Mouse (Mus musculus) C3H10T1/2 (cell line): ENCODE measurements around the gene Samhd1. TPM values are rescaled to one million over a fixed set of nuclear protein-coding genes. Genes with fewer than 3 reads are reported as not detected.

Source experiments
- polyA plus RNA-seq, 2 experiments: library from polyadenylated mRNA; unstranded; fragments of >200 nt; fragmentation: generic; extraction: Trizol; gene quantifications; one replicate each; pipeline ENCODE4 v1.2.1; 2012; ENCODE audit warnings: missing spikeins in 2 of 2

Gene Samhd1
- polyA plus RNA-seq: 10 to 100 TPM in 1 of 2 experiments, 1 to 10 TPM in 1; 6.4 to 24.3 TPM

DNA sequence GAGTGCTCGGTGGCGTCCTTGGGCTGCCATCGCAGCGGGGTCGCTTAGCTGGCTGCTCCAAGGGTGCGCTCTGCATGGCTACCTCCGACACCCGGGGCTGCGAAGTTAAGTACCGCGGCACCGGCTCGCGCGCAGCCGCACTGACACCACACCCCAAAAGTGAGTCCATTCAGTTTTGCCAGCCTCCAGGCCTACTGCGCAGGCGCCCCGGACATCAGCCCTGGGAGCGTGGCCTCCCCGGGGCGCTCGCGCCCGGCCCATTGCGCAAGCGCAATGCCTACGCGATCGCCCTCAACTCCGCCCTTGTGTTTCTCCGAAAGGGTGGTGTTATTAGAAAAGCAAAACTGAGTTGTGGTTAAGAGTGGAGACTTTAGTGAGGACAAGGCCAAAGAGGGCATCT is at the start of gene Samhd1:
Gene Samhd1, minus strand, starts transcription at position 252 of the 400 bp plus-strand sequence.

GRCm38 (mm10) chr2:157086796-157087195 is 48.3 kb downstream of the Samhd1 start, which contains the start of gene Tldc2:
Gene Tldc2, plus strand, starts transcription at chr2:157087055.

DNA sequence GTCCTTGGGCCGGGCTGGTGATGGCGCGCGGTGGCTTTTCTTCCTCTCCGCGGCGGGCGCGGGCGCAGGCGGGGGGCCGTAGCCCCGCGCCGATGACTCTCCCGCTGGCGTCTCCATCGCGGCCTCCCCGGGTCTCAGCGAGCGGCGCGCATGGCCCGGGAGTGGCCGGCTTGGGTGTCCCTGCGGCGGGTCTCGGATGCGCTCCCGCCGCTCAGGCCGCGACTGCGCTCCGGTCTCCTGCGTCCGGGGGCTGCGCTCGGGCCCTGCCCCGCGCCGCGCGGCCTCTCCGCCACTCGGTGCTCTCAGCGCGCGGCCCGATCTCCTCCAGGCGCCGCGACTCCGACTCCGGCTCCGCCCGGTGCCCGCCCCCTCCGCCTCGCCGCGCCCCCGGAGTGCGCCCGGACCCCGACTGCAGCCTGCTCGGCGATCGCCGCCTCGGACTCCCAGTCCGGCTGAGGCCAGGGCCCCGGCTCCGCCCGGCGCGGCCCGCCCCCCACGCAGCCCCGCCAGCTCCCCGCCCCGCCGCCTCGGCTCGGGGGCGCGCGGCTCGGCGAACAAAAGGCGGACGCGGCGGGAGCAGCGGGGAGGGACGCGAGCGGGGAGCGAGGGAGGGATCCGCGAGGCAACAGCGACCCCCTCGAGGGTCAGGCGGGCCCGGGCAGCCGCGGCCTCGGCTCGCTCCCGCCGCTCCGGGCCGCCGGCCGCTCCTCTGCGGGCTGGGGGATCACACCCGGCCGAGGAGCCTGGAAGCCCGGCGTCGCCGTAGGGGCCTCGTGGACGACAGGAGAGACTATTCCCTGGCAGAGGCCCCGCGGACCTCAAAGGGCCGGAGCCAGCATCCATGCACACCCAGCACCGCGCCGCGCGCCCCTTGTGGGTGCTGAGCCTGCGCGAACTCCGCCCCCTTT is 56.0 kb downstream of the Samhd1 start, which contains the start of gene Soga1:
Gene Soga1, minus strand, starts transcription at position 462 of the 908 bp plus-strand sequence.

Other genes starting within 250 kb of the Samhd1 start
- under 1 TPM; 0.37 to 0.57 TPM for gene Sla2, start 248.1 kb downstream of the Samhd1 start, polyA plus RNA-seq
- gene Ndrg3, start 143.2 kb downstream of the Samhd1 start, polyA plus RNA-seq: 10 to 100 TPM; 15.8 to 63.3 TPM
- 1 to 10 TPM; 1.4 to 8.6 TPM for gene Dsn1, start 128.1 kb downstream of the Samhd1 start, polyA plus RNA-seq
- gene Soga1, start 56.0 kb downstream of the Samhd1 start, polyA plus RNA-seq: 10 to 100 TPM in 1 of 2 experiments, 1 to 10 TPM in 1; 1.3 to 10.1 TPM
- gene Tldc2, start 48.2 kb downstream of the Samhd1 start, polyA plus RNA-seq: not detected
- 1 to 10 TPM in 1 of 2 experiments, under 1 TPM in 1; 0.69 to 1.8 TPM for gene Rbl1, start 69.3 kb upstream of the Samhd1 start, polyA plus RNA-seq
- 100 to 1,000 TPM; 123 to 216 TPM for gene Rpn2, start 143.8 kb upstream of the Samhd1 start, polyA plus RNA-seq
- gene Mroh8, start 144.3 kb upstream of the Samhd1 start, polyA plus RNA-seq: under 1 TPM; 0.06 to 0.11 TPM
- gene Ghrh, start 212.2 kb upstream of the Samhd1 start, polyA plus RNA-seq: not detected
- 10 to 100 TPM; 45.3 to 64.4 TPM for gene Manbal, start 232.3 kb upstream of the Samhd1 start, polyA plus RNA-seq